Mouse (Mus musculus): ENCODE data around the gene Kat6b.
A peak's percentile ranks its signal among the peaks of the same experiment; 100 is the strongest.

The Kat6b gene

DNA sequence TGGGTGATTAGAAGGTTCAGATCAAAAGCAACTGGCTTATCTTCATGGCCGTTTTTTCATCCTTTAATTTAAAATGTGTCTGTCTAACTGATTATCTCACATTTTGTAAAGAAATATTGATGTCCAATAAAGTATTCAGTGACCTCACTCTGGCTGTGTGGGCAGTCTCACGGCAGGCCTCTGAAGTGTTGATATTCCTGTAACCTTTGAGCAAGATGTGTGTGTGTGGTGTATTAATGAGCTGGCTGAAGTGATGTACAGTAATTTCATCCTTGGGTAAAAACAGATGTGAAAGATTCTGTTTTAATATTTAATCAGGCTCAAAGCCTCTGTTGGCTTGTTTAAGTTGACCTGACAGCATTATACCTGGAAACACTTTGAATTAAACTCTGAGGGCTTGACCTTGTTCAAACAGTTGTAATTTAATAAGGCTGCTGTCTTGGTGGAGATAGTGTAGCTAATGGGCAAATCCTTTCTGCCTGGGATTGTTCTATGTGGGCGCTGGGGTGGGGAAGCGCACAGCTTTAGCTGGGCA lies 82.4 kb downstream of the Kat6b start:
- no peak for DNase-seq

DNA sequence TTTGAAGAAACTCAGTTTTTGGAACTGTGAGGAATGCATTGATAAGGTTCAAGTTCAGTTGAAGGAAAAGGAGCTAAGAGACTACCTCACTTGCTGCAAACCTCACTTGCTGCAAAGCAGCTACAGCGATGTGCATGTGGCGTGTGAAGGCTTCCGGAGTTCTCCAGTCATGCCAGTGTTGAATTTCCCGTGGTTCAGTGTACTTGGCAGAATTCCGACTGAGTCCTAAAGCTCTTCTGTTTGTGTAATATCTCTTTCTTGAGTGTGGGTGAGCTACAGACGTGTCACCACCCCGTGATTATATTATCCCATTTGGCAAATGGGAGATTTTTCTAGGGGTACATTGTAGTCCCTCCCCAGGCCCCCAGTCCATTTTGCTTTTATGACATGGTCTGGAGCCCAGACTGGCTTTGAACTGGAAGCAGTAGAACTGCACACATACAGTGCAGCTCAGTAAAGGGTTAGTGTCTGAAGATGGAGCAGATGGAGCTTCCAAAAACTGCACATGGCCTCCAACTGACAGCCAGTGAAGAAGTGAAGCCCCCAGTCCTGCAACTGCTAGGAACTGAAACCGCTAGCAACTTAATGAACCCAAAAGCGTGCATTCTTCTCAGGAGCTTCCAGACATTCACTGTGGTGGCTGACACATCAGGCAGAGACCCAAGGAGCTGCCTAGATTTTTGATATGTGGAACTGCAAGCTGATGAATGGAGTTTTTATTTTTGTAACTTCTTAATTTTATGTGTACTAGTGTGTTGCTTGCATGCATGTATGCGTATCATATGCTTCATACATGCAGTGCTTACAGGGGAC lies 84.5 kb downstream of the Kat6b start:
- no peak for DNase-seq

DNA sequence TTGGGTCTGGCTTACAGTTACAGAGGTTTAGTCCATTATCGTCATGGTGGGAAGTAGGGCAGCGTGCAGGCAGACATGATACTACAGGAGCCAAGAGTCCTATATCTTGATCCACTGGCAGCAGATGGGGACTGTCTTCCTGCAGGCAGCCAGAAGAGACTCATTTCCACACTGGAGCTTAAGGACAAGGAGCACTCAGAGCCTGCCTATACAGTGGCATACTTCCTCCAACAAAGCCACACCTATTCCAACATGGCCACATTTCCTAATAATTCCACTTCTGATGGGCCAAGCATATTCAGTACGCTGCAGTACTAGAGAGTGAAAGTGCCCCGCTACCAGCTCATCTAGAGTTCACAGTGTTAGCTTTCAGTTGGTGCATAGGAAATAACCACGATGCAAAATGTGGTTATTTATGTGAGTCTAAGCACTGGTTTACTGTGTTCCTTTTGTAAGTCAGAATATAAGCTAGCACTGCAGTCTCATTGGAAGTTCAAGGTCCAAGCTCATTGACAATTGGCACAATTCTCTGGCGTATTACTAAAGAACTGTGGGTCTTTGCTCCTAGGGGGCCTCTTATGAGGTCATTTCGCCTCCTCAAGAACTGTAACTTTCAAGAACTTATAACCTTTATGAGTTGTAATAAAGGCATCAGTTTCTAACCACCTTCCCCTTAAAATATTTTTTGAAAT lies 86.2 kb downstream of the Kat6b start:
- DNase-seq: no peak

DNA sequence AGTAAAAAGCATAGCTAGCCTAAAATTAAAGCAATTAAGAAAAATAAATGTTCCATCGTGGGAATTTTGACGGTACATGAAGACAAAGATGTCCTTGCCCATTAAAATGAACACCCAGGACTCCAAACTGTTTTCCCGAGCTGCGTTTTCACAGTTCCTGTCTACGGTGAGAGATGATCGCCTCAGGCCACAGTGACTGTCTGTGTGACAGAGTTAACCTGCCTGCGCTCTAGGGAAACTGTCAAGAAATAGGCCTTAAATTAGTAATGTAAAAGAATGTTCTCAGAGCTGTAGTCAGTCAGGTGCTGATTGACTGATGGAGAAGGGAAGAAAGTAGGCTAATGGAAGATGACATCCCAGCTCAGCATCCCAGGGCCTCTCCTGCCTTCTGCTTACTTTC lies 87.6 kb downstream of the Kat6b start:
- DNase-seq: no peak

DNA sequence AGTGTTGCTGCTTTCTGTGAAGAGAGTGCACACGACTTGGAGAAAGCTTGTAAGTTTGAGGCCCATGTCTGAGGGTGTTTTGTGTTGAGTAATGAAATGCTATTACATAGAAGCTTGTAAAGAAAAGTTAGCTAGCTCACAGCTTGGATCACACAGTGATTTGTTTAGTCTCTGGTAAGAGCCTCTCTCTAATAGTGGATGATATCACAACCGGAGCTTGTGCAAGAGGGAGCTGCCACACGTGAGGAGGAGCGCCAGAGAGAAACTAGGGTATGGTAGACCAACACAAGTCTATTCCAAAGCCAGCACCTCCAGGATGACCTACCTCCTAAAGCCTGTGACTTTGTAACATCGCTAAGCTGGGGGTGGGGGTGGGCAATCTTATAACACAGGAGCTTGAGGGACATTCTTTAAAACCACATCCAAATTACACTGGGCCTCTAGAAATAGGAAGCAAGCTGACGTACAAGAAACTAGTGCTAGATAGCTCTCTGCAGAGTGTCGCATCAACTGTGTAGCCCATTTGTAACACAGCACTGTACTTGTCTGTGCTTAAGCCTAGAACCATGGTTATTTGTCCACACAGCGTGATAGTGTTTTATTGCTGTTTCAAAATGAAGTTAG lies 93.6 kb downstream of the Kat6b start:
- DNase-seq: no peak

DNA sequence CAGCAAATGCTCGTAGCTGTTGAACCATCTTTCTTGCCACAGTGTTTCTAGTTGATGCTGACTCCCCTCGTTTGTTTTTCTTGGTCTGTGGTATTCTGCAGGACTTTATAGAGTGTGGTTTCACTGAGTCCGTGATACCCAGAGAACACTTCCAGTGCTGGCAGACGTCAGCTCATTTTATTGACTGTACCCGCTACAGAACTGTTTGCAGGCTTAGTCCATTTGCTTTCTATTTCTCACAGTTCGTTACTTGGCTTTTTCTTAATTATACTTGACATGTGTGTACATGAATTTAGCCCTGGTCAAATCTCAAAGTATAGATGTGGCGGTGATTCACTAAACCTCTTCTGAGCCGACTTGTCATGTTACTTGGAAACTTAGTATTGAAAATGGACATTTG lies 95.6 kb downstream of the Kat6b start:
- no peak for DNase-seq

DNA sequence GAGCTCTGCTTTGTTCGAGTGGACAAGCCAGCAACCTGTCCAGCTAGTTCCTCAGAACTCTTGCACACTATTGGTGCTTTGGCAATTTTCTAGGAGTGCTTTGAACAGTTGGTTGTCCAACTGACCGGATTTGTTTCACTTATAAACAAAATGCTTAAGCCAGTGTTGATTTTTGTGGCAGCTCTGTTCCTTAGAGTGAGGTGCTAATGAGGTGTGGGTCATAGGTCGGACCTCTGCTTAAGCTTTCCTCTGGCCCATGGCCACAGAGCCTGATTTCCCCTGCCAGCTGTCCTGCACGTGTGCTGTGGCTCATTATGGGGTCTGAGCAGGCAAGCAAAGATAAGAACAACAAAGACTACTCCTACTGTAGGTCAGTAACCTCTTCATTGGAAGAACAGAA lies 100.0 kb downstream of the Kat6b start:
- DNase-seq: no peak

DNA sequence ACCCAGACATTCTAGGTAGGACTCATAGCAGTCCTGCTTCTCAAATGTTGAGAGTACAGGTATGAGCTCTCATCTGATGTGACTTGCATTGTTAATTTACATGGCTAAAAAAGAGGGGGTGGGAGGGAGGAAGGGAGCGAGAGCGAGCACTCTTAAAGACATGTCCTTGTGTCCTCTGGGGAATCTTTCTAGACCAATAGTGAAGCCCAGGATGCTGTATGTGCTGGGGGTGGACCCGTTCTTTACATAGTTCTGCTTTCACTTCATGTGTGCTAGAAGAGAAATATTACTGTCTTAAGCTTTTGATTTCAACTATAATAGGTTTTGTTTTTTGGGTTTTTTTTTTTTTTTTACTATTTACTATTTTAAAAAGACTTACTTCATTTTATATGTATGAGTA lies 101.1 kb downstream of the Kat6b start:
- DNase-seq: no peak

DNA sequence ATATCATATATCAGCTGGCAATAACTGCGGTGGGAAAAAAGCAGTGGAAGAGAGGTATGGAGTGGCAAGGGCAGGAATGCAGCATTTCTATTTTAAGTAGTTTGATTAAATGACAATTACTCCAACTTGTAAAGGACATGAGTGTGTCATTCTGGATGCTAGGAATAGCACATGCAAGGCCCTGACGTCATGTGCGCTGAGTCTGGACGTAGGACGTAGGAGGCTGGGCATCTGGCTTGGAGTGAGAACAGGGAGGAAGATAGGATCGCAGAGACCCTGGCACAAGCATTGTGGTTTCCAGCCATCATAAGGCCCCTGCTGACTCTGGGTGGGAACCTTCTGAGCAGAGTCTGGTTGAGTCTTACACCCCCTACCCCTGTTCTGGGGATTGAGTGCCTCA lies 101.8 kb downstream of the Kat6b start:
- DNase-seq: no peak

DNA sequence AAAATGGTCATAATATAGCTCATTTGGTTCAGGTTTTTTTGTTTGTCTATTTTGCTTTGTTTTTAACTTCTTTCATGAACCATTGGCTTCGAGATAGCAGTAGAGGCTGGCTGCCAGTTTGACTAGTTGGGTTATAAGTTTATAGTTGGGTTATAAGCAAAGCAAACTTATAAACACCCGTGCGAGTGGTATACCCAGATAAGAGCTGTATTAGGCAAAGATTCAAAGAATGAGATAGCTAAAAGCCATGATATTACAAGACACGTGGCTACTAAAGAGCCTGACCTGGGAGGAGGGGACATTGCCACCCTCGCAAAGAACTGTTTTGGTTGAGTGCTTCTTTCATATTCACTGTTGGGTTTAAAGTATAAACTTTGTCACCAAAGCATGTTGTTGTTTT lies 102.6 kb downstream of the Kat6b start:
- DNase-seq: no peak

DNA sequence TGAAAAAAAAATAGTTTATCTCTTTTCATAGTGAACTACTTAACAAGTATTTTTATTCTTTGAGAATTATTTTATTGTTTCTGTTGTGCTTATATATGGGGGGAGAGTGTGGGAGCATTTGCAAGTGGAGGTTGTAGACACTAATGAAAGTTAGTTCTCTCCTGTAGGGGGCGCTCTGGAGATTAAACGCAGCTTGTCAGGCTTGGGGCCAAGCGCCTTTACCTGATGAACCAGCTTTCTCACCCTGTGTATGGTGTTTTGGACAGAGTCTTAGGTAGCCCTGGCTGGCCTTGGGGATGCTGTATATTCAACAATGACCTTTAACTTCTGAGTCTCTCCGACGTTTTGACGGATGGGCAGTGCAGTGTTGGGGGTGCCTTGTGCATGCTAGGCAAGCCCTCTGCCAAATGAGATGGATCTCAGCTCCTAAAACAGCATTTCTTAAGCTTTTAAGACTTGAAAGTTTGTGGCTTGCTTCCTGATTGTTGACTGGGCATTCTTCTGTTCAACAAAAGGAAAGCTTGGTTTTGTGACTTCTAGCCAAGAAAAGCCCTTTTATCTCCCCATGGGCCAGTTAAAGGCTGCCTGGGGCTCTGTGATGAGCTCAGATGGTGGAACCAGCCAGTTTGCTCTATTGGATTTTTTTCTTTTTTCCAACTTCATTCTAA lies 103.4 kb downstream of the Kat6b start:
- DNase-seq: no peak

DNA sequence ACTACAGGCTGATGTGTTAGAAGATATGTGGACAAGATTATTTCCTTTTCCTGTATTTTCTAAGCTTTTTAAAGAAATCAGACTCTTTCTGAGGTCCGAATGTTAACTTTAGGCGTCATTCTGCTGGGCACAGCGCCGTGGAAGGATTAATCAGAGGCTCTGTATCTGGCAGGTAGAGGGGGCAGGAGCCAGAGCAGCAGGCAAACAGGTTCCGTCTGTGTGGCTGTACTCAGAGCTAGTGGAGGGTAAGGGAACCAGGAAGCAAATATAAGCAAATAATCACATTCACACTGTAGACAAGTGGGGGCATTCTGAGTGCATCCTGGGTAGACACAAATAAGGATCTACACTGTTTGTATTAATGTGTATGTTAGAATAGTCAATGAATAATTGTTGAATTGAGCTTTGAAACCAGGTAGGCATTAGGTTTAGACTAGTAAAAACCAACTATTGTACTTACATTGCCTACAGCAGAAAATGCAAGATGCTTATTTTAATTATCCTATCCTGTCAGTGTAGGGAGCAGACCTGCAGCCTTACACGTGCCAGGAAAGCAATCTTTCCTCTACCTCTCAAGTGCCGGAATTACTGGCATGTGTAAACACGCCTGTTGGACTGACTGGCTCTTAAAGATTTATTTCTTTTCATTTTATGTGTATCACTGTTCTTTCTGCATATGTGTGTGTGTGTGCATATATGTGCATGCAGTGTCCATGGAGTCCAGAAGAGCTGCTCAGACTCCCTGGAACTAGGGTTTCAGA lies 104.4 kb downstream of the Kat6b start:
- DNase-seq: no peak

DNA sequence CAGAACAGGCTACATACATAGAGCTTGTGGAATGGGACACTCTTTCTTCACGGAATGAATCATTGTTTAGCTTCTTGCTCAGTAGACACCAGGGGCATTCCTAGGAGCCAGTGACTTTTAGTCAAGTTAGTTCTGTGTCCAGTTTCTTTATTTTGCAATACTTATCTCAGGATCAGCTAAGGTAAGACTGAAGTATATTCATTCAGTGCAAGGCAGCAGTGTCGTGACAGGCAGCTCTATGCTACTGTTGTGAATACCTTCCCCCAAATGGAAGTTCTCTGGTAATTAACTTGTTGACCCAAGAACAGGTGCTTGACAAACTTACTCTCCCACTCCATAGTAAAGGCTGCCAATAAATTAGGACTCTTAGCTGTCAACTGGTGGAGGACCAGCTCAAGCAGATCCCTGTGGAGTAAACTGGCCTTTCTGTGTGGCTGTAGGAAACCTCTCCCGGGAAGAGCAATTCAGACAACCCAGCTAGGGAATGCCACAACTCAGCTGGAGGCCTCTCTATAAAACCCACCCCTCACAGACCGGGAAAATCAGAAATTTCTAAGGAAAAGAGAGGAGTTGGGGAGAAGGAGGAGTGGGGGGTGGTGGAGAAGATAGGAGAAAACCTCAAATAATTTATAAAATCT lies 105.4 kb downstream of the Kat6b start:
- DNase-seq: no peak

DNA sequence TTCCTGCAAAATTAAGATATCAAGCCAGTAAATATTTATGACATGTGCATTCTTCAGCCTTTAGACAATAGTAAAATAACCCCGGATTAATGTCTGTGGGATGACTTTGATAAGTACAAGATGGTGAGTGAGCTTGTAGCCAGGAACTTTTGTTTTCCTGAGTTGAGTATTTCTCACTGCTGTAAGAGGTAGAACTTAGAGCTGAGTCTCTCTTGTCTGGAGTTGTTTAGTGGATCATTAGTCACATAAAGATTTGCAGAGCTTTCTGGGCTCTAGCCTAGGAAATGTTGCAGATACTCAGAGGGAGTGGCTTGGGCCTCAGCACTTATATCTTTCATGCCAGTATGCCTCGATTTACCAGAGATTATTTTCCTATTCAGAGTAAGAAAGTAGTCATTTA lies 106.7 kb downstream of the Kat6b start:
- no peak for DNase-seq

DNA sequence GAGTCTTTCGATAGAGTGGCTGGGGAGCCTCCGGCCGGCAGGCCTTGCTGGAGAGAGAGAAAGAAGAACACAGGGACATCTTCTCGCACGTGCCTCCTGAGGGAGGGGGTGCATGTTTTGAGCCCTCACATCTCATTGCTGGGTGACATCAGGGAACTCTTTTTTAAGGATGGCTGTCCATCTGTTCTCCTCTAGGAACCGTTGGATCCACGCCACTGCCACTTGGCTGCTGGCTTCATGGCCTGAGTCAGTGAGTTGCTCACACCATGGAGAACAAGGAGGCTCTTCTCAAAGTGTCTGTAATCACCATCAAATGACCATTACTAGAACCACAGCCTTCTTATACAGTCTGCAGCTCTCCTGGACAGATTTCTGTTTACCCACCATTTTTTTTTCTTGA lies 108.4 kb downstream of the Kat6b start:
- peak; percentile 74 for DNase-seq

DNA sequence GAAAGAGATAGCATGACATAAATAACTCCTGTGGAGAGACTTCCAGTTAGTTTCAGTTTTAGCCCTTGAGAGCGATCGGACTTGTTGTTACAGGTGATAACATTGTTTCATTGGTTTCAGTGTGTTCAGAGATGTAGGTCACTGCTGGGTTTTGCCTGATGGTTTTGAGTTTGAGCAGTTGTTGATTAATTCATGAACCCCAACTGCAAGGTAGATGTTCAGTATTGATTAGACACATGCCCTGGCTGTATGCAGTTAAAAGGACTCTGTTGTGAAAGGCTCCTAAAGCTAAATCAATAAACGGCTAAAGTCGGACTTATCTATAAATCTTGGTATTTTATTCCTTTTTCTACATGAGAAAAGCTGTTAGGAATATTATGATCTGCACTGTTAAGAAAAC lies 109.0 kb downstream of the Kat6b start:
- no peak for DNase-seq

DNA sequence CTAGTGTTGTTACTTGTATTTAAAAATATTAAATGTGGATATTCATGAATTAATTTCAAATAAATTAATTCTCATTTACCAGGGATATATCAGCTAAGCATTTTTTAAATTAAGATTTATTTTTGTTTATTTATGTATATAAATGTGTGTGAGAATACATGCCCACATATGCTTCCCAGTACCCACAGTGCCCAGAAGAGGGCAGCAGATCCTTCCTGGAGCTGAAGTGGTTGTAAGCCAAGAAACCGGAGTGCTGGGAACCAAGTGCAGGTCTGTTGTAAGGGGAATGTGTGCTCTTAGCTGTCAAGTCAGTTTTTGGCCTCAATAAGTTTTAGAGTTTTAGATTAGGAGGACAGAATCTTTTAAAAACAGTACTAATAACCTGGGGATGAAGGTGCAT lies 110.9 kb downstream of the Kat6b start:
- DNase-seq: no peak

DNA sequence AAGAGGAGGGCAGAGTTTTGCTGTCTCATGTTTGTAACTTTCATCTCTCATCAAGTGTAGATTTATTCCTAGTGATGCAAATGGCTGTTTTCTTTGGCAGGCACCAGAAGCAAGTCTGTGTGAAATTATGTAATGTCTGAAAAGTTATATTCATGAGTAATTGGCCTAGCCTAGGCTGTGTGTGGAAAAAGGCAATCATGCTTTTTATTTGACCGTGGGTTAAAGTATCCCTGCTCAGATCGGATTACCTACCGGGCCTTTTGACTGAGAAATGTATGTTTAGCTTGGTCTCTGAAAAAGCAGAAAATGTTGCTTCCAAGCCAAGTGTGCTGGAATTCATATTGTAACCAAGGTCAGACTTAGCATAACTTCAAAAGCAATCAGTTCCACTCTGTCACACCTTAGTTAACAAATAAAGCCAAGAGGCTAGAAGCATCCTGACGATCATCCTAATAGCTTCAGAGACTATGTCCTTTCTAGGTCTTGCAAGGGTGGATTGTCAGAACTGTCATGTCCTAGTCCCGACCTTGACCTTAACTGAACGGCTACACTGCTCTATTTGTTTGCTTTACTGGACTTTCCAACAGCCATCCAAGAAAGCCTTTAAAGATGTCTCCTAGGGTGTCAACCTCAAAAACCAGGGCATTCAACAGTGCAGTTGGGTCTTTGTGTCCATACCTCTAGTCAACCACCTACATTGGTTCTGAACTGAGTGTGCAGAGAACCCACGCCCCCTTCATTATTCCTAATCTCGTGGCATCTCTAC lies 111.9 kb downstream of the Kat6b start:
- no peak for DNase-seq

DNA sequence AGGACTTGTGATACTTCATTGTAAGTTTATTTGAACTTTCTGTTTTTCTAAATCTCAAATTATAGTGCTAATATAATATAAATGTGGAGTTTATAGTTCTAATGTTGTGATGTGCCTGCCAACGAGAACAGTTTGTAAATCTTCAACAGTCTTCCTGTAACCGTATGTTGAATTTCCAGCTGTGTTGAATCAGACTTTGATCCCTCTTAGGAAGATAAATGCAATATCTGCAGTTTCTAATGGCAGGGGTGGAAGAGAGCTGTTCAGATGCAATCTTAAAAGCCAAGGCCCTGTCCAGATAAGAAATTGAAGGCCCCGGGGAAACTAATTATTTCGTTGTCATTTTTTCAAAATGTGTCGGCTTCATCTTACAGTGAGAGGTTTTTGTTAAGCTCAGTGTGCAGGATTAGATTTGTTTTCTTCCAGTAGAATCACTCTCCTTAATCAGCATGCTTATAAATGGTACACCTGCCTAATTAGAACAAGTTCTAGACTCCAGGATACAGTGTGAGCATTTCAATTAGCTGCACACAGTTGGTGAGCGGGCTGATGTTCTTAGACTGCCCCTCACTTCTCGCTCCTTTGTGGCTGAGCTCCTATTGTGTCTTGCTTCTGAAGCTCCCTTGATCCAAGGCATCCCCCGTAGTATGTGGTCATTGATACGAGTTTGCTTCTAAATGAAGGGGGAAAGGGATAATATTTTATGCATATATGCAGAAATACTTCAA lies 118.4 kb downstream of the Kat6b start:
- DNase-seq: no peak

DNA sequence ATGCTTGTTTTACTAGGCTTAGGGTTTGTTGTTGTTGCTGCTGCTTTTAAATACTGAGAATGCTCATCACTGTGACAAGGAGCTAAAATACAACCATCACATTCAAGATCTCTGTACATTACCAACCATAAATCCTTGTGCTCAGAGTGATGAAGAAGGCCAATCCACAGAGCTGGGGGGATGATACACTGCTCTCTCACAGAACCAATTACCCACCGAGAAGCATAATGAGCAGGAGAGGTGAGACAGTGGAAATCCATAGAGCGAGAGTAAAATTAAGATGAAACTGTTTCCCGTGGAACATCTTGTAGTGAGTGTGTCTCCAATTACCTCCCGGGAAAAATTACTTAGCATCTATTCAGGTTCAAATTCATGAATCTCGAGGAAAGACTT lies 118.9 kb downstream of the Kat6b start:
- DNase-seq: no peak

DNA sequence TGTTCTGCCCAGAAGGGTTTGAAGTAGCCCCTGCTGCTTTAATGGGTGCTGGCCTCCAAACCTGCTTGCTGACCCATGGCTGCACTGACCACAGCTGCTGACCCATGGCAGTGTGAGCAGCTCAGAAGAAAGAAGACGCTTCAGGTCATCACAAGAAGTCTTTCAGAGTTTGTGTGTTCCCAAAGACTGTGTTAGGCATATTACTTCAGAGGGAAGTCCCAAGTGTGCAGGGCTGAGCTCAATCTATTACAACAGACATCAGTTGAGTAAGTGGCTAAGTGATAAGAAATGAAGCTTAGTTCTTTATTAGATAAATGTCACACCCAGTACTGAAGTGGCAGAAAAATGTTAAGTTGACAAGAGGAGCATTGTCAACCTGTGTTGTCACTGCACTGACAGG lies 119.4 kb downstream of the Kat6b start:
- no peak for DNase-seq

Measured in cerebellum, adult 11 months (tissue).